Mouse (Mus musculus) myocyte (in vitro differentiated cells): Measurements from ENCODE around the gene Akap12. TPM values are rescaled to one million over a fixed set of nuclear protein-coding genes. Genes with fewer than 3 reads are reported as not detected.

ENCODE experiments used
- H3K27me3 ChIP-seq: one replicate; pipeline ENCODE4 v1.6.1; 2011; ENCODE audit not compliant: control insufficient read depth, insufficient read depth, insufficient read length
- H3K36me3 ChIP-seq: one replicate; pipeline ENCODE4 v1.6.1; 2011; ENCODE audit not compliant: control insufficient read depth, insufficient read depth
- H3K4me2 ChIP-seq: one replicate; pipeline ENCODE4 v1.6.1; 2011; ENCODE audit warnings: low read depth, control low read depth
- H3K4me3 ChIP-seq: one replicate; pipeline ENCODE4 v1.5.1; 2011; ENCODE audit warnings: mild to moderate bottlenecking, control low read depth, moderate library complexity
- H3K79me2 ChIP-seq: one replicate; pipeline ENCODE4 v1.6.1; 2011; ENCODE audit not compliant: control insufficient read depth, insufficient read depth
- H3ac ChIP-seq: one replicate; pipeline ENCODE4 v1.6.1; 2011; ENCODE audit not compliant: control insufficient read depth, insufficient read length
- CEBPB ChIP-seq: IDR thresholded peaks from 2 replicates; pipeline ENCODE4 v1.6.1; 2011; ENCODE audit warnings: mild to moderate bottlenecking, moderate library complexity; ENCODE audit not compliant: poor library complexity, insufficient read depth, severe bottlenecking
- E2F4 ChIP-seq: IDR thresholded peaks from one replicate; pipeline ENCODE4 v1.6.1; 2011; ENCODE audit warnings: mild to moderate bottlenecking, control low read depth, moderate library complexity; ENCODE audit not compliant: insufficient read depth
- MAX ChIP-seq: IDR thresholded peaks from one replicate; pipeline ENCODE4 v1.6.1; 2011; ENCODE audit warnings: low read depth, mild to moderate bottlenecking, control low read depth
- MYOD1 ChIP-seq, 3 experiments: IDR thresholded peaks; one replicate each; pipeline ENCODE4 v1.6.1; 2011; ENCODE audit warnings: control low read depth in 2 of 3, low read depth in 2 of 3, mild to moderate bottlenecking in 2 of 3, moderate library complexity in 1 of 3; ENCODE audit not compliant: insufficient read length in 2 of 3, control insufficient read depth in 1 of 3
- MYOG ChIP-seq, 3 experiments: IDR thresholded peaks; one replicate each; pipeline ENCODE4 v1.6.1; 2011; ENCODE audit warnings: control low read depth in 2 of 3, low read depth in 2 of 3, mild to moderate bottlenecking in 2 of 3; ENCODE audit not compliant: insufficient read length in 2 of 3, control insufficient read depth in 1 of 3, insufficient read depth in 1 of 3
- POLR2A ChIP-seq: IDR thresholded peaks from one replicate; pipeline ENCODE4 v1.6.1; 2011; ENCODE audit warnings: low read depth, mild to moderate bottlenecking, control low read depth, moderate library complexity; ENCODE audit not compliant: insufficient read length
- POLR2AphosphoS2 ChIP-seq: IDR thresholded peaks from one replicate; pipeline ENCODE4 v1.6.1; 2011; ENCODE audit warnings: low read depth, control low read depth; ENCODE audit not compliant: insufficient read length
- REST ChIP-seq: IDR thresholded peaks from one replicate; pipeline ENCODE4 v1.6.1; 2011; ENCODE audit warnings: mild to moderate bottlenecking, control low read depth, moderate library complexity; ENCODE audit not compliant: insufficient read depth, insufficient read length
- SRF ChIP-seq: IDR thresholded peaks from one replicate; pipeline ENCODE4 v1.6.1; 2011; ENCODE audit warnings: low read depth; ENCODE audit not compliant: control insufficient read depth, insufficient read length
- TCF12 ChIP-seq: IDR thresholded peaks from one replicate; pipeline ENCODE4 v1.6.1; 2011; ENCODE audit warnings: mild to moderate bottlenecking, control low read depth; ENCODE audit not compliant: poor library complexity, insufficient read depth, severe bottlenecking
- TCF3 ChIP-seq: IDR thresholded peaks from one replicate; pipeline ENCODE4 v1.6.1; 2011; ENCODE audit warnings: low read depth, control low read depth; ENCODE audit not compliant: insufficient read length
- USF1 ChIP-seq: IDR thresholded peaks from one replicate; pipeline ENCODE4 v1.6.1; 2011; ENCODE audit warnings: low read depth, mild to moderate bottlenecking, control low read depth, moderate library complexity
- polyA plus RNA-seq: library from polyadenylated mRNA; unstranded; fragments of >200 nt; fragmentation: generic; extraction: Trizol; gene quantifications from one replicate; pipeline ENCODE4 v1.2.1, GENCODE M21; 2012; ENCODE audit warnings: missing spikeins

Akap12 gene
- polyA plus RNA-seq, 1 experiment: 0.55 TPM

DNA sequence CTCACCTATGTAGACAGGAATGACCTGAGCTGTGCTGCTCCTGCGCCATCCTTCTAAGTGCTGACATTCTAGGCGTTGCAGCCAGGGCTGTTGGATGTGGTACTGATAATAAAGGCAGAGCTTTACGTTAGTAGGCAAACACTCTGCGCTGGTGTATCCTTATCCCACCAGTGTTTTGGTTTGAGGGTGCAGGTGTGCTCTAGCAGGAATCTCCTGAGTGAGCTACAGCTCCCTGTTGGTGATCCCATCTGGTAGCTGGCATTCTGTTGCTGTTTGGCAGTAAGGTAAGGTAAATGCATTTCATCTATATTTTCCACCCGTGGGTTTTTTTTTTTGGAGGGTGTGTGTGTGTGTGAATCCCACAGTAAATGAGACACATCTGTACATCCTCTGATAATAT is 131.9 kb downstream of the Akap12 start:
- Histone ChIP-seq H3K79me2 (peaks cover 70% of the 10 kb centered on the region), H3ac (no peak overlapping the region), H3K27me3 (no peaks in the 10 kb centered on the region), H3K4me3 (no peak overlapping the region), H3K36me3 (peaks cover 12% of the 10 kb centered on the region), H3K4me2 (no peak overlapping the region)
- TF ChIP-seq REST (no peak), TCF3 (no peak), MYOD1 (IDR thresholded peaks at IDR 0.05; ENCODE audit: control insufficient read depth in 1 of 3, insufficient read length in 2 of 3, low read depth in 2 of 3) (no peak), POLR2A (no peak), E2F4 (no peak), TCF12 (no peak), MAX (no peak), USF1 (no peak), CEBPB (no peak), MYOG (IDR thresholded peaks at IDR 0.05; ENCODE audit: control insufficient read depth in 1 of 3, insufficient read depth in 1 of 3, insufficient read length in 2 of 3, low read depth in 2 of 3) (no peak), POLR2AphosphoS2 (no peak), SRF (no peak)

DNA sequence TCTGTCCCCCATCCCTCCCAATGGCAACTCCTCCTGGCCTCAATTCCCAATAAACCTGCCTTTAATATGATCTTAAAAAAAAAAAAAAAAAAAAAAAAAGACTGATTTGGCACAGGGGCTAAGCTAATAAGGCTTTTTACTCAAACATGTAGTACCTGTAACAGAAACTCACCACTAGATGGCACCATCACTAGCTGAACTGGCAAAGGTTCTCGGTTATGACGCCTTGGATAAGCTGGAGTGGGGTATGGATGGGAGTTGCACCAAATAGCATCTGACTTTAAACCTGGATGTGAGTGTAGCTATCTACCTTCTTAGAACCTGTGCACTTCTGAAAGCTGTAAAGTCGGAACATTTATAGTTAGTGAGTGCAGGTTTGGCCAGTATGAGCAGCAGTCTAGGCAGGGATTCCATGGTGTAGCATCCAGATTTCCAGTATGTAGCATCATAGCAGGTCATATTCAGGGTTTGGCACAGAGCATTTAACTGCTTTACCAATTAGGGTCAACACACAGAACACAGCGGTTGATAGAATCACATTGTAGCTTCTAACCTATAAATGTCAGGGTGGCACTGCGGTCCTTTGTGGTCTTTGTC is 138.8 kb downstream of the Akap12 start:
- TF ChIP-seq CEBPB (no peak), POLR2A (no peak), TCF3 (no peak), TCF12 (no peak), REST (no peak)
- Histone ChIP-seq H3K4me2 (no peak overlapping the region), H3K79me2 (peaks cover 5% of the 10 kb centered on the region), H3K4me3 (no peak overlapping the region), H3K27me3 (no peaks in the 10 kb centered on the region), H3ac (no peak overlapping the region), H3K36me3 (peaks cover 21% of the 10 kb centered on the region)

DNA sequence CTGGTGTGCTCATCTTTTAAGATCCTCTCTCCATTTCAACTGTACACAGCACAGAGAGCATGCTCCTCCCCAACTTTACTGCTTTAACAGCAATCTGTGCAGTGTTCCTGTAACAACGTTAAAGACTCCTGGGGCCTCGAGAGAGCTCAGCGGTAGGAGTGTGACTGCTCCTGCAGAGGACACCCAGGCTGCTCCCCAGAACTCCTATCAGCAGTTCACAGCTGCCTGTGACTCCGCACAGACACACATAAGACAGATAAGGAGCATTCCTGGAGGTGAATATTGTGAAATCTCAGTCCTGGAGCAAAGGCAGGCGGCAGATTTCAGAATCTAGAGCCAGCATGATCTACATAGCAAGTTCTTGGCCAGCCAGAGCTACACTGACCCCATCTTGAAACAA is 139.3 kb downstream of the Akap12 start:
- Histone ChIP-seq H3K79me2 (no peaks in the 10 kb centered on the region), H3K4me2 (no peak overlapping the region), H3K4me3 (no peak overlapping the region), H3ac (no peak overlapping the region), H3K27me3 (no peaks in the 10 kb centered on the region), H3K36me3 (peaks cover 23% of the 10 kb centered on the region)
- TF ChIP-seq CEBPB: no peak
- TF ChIP-seq E2F4: no peak
- TF ChIP-seq SRF: no peak
- no peak for TF ChIP-seq POLR2A
- no peak for TF ChIP-seq TCF3
- no peak for TF ChIP-seq MYOD1 (IDR thresholded peaks at IDR 0.05; ENCODE audit: control insufficient read depth in 1 of 3, insufficient read length in 2 of 3, low read depth in 2 of 3)
- TF ChIP-seq MYOG (IDR thresholded peaks at IDR 0.05; ENCODE audit: control insufficient read depth in 1 of 3, insufficient read depth in 1 of 3, insufficient read length in 2 of 3, low read depth in 2 of 3): no peak
- TF ChIP-seq TCF12: no peak
- TF ChIP-seq REST: no peak
- no peak for TF ChIP-seq MAX
- no peak for TF ChIP-seq USF1
- TF ChIP-seq POLR2AphosphoS2: no peak

DNA sequence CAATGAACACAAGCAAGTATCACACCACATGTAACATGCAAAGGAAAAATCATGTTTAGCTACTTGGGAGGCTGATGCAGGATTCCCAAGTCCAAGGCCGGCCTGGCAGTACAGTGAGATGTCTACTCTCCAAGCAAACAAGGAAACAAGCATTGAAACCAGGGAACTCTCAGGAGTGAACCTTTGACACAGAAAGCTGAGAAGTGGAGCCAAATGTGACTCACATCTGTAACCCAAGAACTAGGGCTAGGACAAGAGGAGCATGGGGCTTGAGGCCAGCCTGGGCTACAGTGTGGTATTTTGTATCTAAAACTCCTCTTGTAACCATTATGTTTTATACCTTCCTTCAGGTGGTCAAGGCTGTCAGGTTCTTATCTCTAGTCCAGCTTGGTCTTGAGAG is 141.0 kb downstream of the Akap12 start:
- H3K4me3 ChIP-seq: no peak overlapping the region
- no peaks in the 10 kb centered on the region for H3K79me2 ChIP-seq
- H3ac ChIP-seq: no peak overlapping the region
- TF ChIP-seq MYOG (IDR thresholded peaks at IDR 0.05; ENCODE audit: control insufficient read depth in 1 of 3, insufficient read depth in 1 of 3, insufficient read length in 2 of 3, low read depth in 2 of 3) (no peak), SRF (no peak)
- H3K27me3 ChIP-seq: no peaks in the 10 kb centered on the region
- peaks cover 23% of the 10 kb centered on the region for H3K36me3 ChIP-seq
- no peak overlapping the region for H3K4me2 ChIP-seq

Other genes starting within 250 kb of the Akap12 start
- gene Zbtb2, start 121.7 kb downstream of the Akap12 start, polyA plus RNA-seq: 3.8 TPM
- 22.1 TPM for gene Rmnd1, start 166.0 kb downstream of the Akap12 start, polyA plus RNA-seq
- gene Armt1, start 166.1 kb downstream of the Akap12 start, polyA plus RNA-seq: 16.0 TPM
- gene Ccdc170, start 216.1 kb downstream of the Akap12 start, polyA plus RNA-seq: 0.05 TPM